Mouse (Mus musculus) liver, postnatal 0 days (tissue): ENCODE data around the gene Gm2000. TPM values are rescaled to one million over a fixed set of nuclear protein-coding genes. Genes with fewer than 3 reads are reported as not detected.
A peak's percentile ranks its signal among the peaks of the same experiment; 100 is the strongest.
"Not testable (repeated sequence)": the region's sequence is repeated elsewhere in the genome, so short reads cannot be mapped to it uniquely, and the experiment has no call there.

ENCODE experiments used
- ATAC-seq: fragments of 200-750 bp; cut with Nextera tagmentation; 2 replicates; pipeline ENCODE4 v1.8.0; 2017; ENCODE audit warnings: mild to moderate bottlenecking, moderate library complexity
- DNase-seq: peaks from one replicate; pipeline ENCODE4 v3.0.0-alpha.2; 2016
- H3K27ac ChIP-seq: fragments of 300-500 bp; sonication (generic); 2 replicates; pipeline ENCODE4 v1.5.1; 2014; ENCODE audit warnings: antibody characterized with exemption, moderate library complexity, mild to moderate bottlenecking, low read depth
- H3K27me3 ChIP-seq: fragments of 300-500 bp; sonication (generic); 2 replicates; pipeline ENCODE4 v1.6.1; 2014; ENCODE audit warnings: low read length, control low read depth, mixed read lengths; ENCODE audit not compliant: insufficient read depth
- H3K36me3 ChIP-seq: fragments of 300-500 bp; sonication (generic); replicated peaks from 2 replicates; pipeline ENCODE4 v1.6.1; 2014; ENCODE audit warnings: mild to moderate bottlenecking, control low read depth, low read length, moderate library complexity, mixed read lengths; ENCODE audit not compliant: insufficient read depth
- H3K4me1 ChIP-seq: fragments of 300-500 bp; sonication (generic); 2 replicates; pipeline ENCODE4 v1.6.1; 2014; ENCODE audit warnings: antibody characterized with exemption, mild to moderate bottlenecking, control low read depth; ENCODE audit not compliant: insufficient read depth
- H3K4me2 ChIP-seq: fragments of 300-500 bp; sonication (generic); 2 replicates; pipeline ENCODE4 v1.6.1; 2014; ENCODE audit warnings: low read depth, mild to moderate bottlenecking, low read length, moderate library complexity, mixed read lengths
- H3K4me3 ChIP-seq: fragments of 300-500 bp; sonication (generic); 2 replicates; pipeline ENCODE4 v1.5.1; 2014; ENCODE audit warnings: low read depth, low read length
- H3K9ac ChIP-seq: fragments of 300-500 bp; sonication (generic); replicated peaks from 2 replicates; pipeline ENCODE4 v1.6.1; 2014; ENCODE audit warnings: mild to moderate bottlenecking, moderate library complexity
- H3K9me3 ChIP-seq: fragments of 300-500 bp; sonication (generic); 2 replicates; pipeline ENCODE4 v1.6.1; 2016; ENCODE audit warnings: mild to moderate bottlenecking, control low read depth, low read length, mixed read lengths
- CTCF ChIP-seq: sonication (generic); IDR thresholded peaks from 2 replicates; pipeline ENCODE4 v1.5.1; 2016; ENCODE audit warnings: antibody characterized with exemption, low read depth
- EP300 ChIP-seq: IDR thresholded peaks from 2 replicates; pipeline ENCODE4 v1.6.1; 2016; ENCODE audit warnings: antibody characterized with exemption, low read depth, mild to moderate bottlenecking
- WGBS: fragments of 180-500 bp; shearing (Covaris S2); extraction: QIAGEN DNeasy Blood & Tissue Kit; methylation state at CpG from one replicate; pipeline ENCODE4 v1.1.7; 2014; ENCODE audit not compliant: insufficient replicate concordance; 5-methylcytosine and 5-hydroxymethylcytosine counted together
- polyA plus RNA-seq: library from polyadenylated mRNA; unstranded; fragments of >200 nt; fragmentation: Nextera tagmentation; extraction: Ambion mirVana; gene quantifications from 2 replicates; pipeline ENCODE4 v1.2.1, GENCODE M21; 2015

Gm2000 gene
- polyA plus RNA-seq, 1 experiment from 2014 or later: 427 TPM

- Histone ChIP-seq H3K36me3 (no peaks in the 10 kb centered on the region), H3K4me2 (no peak overlapping the region), H3K9me3 (no peaks in the 10 kb centered on the region), H3K9ac (no peak overlapping the region), H3K27ac (no peak overlapping the region), H3K4me3 (no peak overlapping the region), H3K27me3 (no peaks in the 10 kb centered on the region), H3K4me1 (no peaks in the 10 kb centered on the region)
- 70% methylated on average over 2 of the region's 2 CpGs for WGBS
- TF ChIP-seq CTCF: no peak
- no peak for TF ChIP-seq EP300
- DNase-seq (no peak), ATAC-seq (no peak)
Measured at GRCm38 (mm10) chr1:156352466-156352865, 13.4 kb upstream of the Gm2000 start.

DNA sequence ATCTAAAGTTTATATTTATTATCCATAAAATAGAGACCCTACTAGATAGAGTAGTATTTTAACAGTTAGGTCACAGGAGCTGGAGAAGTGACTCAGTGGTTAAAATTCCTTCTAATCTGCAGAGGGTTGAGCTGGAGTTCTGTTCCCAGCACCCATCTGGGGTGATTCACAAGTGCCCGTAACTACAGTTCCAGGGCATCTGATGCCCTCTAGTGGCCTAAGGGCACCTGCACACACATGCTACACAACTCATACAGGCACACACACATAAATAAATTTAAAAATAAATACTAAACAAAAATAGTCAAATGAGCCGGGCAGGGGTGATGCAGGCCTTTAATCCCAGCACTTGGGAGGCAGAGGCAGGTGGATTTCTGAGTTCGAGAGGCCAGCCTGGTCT, 15.4 kb downstream of the Gm2000 start:
- no peak for DNase-seq
- Histone ChIP-seq H3K9me3 (no peaks in the 10 kb centered on the region), H3K9ac (no peak overlapping the region), H3K27me3 (no peaks in the 10 kb centered on the region), H3K27ac (no peak overlapping the region), H3K4me2 (no peak overlapping the region), H3K36me3 (no peaks in the 10 kb centered on the region), H3K4me3 (no peak overlapping the region), H3K4me1 (no peaks in the 10 kb centered on the region)
- WGBS: 80% methylated on average over 3 of the region's 3 CpGs
- ATAC-seq: no peak
- TF ChIP-seq EP300 (no peak), CTCF (0 out of 2 replicates have a peak, but pooled peaks have one; percentile 2)

DNA sequence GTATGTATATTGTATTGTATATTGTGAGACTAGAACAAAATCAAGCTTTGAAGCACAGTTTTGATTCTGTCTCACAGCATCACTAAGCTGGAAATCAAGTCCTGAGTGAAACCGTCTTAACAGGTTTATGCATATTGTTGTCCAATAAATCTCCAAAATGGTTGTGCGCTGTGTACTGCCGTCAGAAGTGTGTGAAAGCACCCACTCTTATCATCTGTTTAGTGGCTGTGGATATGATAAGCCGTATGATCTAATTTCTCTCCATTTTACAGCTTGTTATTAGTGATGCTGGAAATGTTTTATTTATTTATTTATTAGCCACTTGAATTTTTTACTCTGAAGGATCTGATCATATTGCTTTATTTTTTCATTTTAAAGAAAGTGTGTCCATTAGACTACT, 20.4 kb downstream of the Gm2000 start:
- no peaks in the 10 kb centered on the region for H3K9me3 ChIP-seq
- no peak overlapping the region for H3K9ac ChIP-seq
- H3K4me2 ChIP-seq: no peak overlapping the region
- no peak for TF ChIP-seq CTCF
- no peak for TF ChIP-seq EP300
- DNase-seq (no peak), ATAC-seq (no peak)
- no peak overlapping the region for H3K4me3 ChIP-seq
- 56% methylated on average over 4 of the region's 4 CpGs for WGBS
- no peaks in the 10 kb centered on the region for H3K4me1 ChIP-seq
- H3K36me3 ChIP-seq: no peaks in the 10 kb centered on the region
- H3K27me3 ChIP-seq: no peaks in the 10 kb centered on the region
- H3K27ac ChIP-seq: no peak overlapping the region

GRCm38 (mm10) chr1:156386880-156387279, 21.0 kb downstream of the Gm2000 start:
- Histone ChIP-seq H3K9ac (no peak overlapping the region), H3K4me3 (no peak overlapping the region), H3K4me1 (no peaks in the 10 kb centered on the region), H3K27me3 (no peaks in the 10 kb centered on the region), H3K4me2 (no peak overlapping the region), H3K36me3 (no peaks in the 10 kb centered on the region), H3K27ac (no peak overlapping the region), H3K9me3 (no peaks in the 10 kb centered on the region)
- TF ChIP-seq EP300: 0 out of 2 replicates have a peak, but pooled peaks have one; percentile 23
- TF ChIP-seq CTCF: no peak
- ATAC-seq: peak; percentile 67
- DNase-seq: no peak
- WGBS: 36% methylated on average over 3 of the region's 3 CpGs

DNA sequence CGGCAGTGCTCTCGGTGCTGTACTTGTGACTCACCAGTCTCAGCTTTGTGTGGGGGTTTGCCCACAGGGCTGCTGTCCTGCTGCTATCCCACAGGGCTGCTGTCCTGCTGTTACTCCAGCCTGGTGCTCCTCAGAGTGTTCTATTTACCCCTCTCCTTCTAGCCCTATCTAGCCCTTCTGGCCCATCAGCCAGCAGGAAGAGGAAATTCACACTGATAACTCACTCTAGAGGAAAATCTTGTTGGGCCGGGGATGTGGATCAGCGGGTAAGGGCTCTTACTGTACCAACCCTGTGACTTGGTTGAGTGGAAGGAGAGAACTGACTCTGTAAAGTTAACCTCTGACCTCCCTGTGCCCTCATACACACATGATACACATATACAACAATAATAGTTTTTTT, 27.3 kb downstream of the Gm2000 start:
- no peak overlapping the region for H3K27ac ChIP-seq
- no peaks in the 10 kb centered on the region for H3K4me1 ChIP-seq
- ATAC-seq (no peak), DNase-seq (no peak)
- TF ChIP-seq CTCF (no peak), EP300 (no peak)
- H3K27me3 ChIP-seq: no peaks in the 10 kb centered on the region
- no peak overlapping the region for H3K4me2 ChIP-seq
- H3K9me3 ChIP-seq: no peaks in the 10 kb centered on the region
- H3K4me3 ChIP-seq: no peak overlapping the region
- no peak overlapping the region for H3K9ac ChIP-seq
- no peaks in the 10 kb centered on the region for H3K36me3 ChIP-seq
- WGBS: 46% methylated on average over 4 of the region's 4 CpGs

DNA sequence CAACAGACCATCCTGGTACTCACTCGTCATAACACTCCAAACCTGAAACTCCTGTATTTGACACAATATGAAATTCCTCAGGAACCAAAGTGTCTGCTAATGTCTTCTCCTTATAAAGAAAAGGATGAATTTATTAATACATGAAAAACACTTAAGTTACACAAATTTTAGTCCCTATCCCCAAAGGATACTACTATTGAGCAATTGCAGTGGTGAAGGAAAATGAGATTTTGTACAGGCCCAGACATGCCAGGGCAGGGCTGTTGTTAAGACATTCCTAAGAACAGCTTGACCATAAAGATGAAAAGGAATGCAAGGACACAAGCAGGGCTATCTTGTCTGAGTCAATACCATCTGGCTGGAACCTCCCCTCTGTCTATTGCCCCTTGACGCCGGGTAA, 34.3 kb downstream of the Gm2000 start:
- not testable (repeated sequence) for H3K9ac ChIP-seq, DNase-seq, H3K4me3 ChIP-seq, ATAC-seq, H3K27ac ChIP-seq, H3K9me3 ChIP-seq, H3K36me3 ChIP-seq, H3K27me3 ChIP-seq, H3K4me1 ChIP-seq, H3K4me2 ChIP-seq
- 70% methylated on average over 3 of the region's 3 CpGs for WGBS

- H3K9me3 ChIP-seq: no peaks in the 10 kb centered on the region
- H3K36me3 ChIP-seq: no peaks in the 10 kb centered on the region
- no peak overlapping the region for H3K4me3 ChIP-seq
- TF ChIP-seq EP300 (no peak), CTCF (no peak)
- 54% methylated on average over 2 of the region's 2 CpGs for WGBS
- H3K4me1 ChIP-seq: no peaks in the 10 kb centered on the region
- no peak overlapping the region for H3K4me2 ChIP-seq
- no peak for ATAC-seq
- no peak for DNase-seq
- H3K9ac ChIP-seq: no peak overlapping the region
- no peak overlapping the region for H3K27ac ChIP-seq
- H3K27me3 ChIP-seq: no peaks in the 10 kb centered on the region
Measured at GRCm38 (mm10) chr1:156402491-156402890, 36.7 kb downstream of the Gm2000 start.
